Mouse (Mus musculus) neutrophil, adult 5-6 weeks (primary cell): ENCODE measurements around the gene Psme2b. TPM values are rescaled to one million over a fixed set of nuclear protein-coding genes. Genes with fewer than 3 reads are reported as not detected.

Source experiments
- ATAC-seq: fragments of 151-379, 151-347 bp; 2 replicates; pipeline ENCODE4 v1.8.0; 2017; ENCODE audit warnings: mild to moderate bottlenecking, moderate TSS enrichment; ENCODE audit not compliant: insufficient number of reproducible peaks, poor library complexity, low FRiP score, severe bottlenecking; ENCODE audit errors: extremely low read depth
- total RNA-seq: library from RNA; stranded (forward); fragments of 200-1000 nt; gene quantifications from 2 replicates; pipeline ENCODE4 v1.2.3, GENCODE M21; 2017

The Psme2b gene
- total RNA-seq, 1 experiment from 2014 or later = 80.9 TPM

GRCm38 (mm10) chr11:48908459-48908858, 37.5 kb downstream of the Psme2b start:
- ATAC-seq = no peak

GRCm38 (mm10) chr11:48902021-48902420, 44.0 kb downstream of the Psme2b start, which contains the start of gene Gm5431:
TSS of gene Gm5431 (minus strand) at chr11:48902214.
- peak; percentile 17; the same call in 1 of the 2 replicates for ATAC-seq

DNA sequence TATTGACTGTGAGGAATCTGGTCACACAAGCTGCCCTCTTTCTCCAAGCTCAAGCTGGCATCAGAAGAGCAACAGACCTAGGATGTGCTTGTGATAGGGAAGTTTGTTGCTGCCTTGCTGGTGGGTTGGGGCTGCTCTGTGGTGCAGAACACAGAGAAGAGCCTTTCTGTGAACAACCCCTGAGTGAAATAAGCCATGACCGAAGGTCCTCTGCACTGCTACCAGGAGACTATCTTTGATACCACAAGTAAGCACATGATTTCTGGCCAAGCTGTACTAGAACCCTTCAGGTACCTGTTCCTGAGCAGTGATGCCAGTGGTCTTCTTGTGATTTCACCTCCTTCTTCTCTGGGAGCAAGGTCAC, 44.4 kb downstream of the Psme2b start:
- peak; percentile 43 for ATAC-seq

- ATAC-seq = peak; percentile 87
These were observed 45.1 kb downstream of the Psme2b start for GRCm38 (mm10) chr11:48900654-48901566.

- no peak for ATAC-seq
These were observed 47.1 kb downstream of the Psme2b start for GRCm38 (mm10) chr11:48898812-48899431.

Other genes starting within 250 kb of the Psme2b start
- gene Rack1, start 145.9 kb downstream of the Psme2b start, total RNA-seq = 756 and 779 TPM in 2 replicates
- 90.7 and 108 TPM in 2 replicates for gene Trim41, start 128.8 kb downstream of the Psme2b start, total RNA-seq
- gene Trim7, start 120.0 kb downstream of the Psme2b start, total RNA-seq = 167 and 205 TPM in 2 replicates
- gene Gm12184, start 119.5 kb downstream of the Psme2b start, total RNA-seq = 4.2 and 8.0 TPM in 2 replicates
- gene Irgm1, start 74.5 kb downstream of the Psme2b start, total RNA-seq = 78.9 and 82.9 TPM in 2 replicates
- gene Gm5431, start 44.0 kb downstream of the Psme2b start, total RNA-seq = 3.7 and 4.3 TPM in 2 replicates
- 0.74 and 0.81 TPM in 2 replicates for gene Olfr56, start 32.7 kb upstream of the Psme2b start, total RNA-seq
- 94.0 and 96.4 TPM in 2 replicates for gene 9930111J21Rik1, start 33.2 kb upstream of the Psme2b start, total RNA-seq
- gene Gm12185, start 46.0 kb upstream of the Psme2b start, total RNA-seq = 1.5 and 2.3 TPM in 2 replicates
- gene Tgtp1, start 48.0 kb upstream of the Psme2b start, total RNA-seq = 8.7 and 11.8 TPM in 2 replicates
- gene 9930111J21Rik2, start 105.1 kb upstream of the Psme2b start, total RNA-seq = 335 and 370 TPM in 2 replicates
- gene Tgtp2, start 118.0 kb upstream of the Psme2b start, total RNA-seq = 76.6 and 92.3 TPM in 2 replicates
- 36.2 and 38.1 TPM in 2 replicates for gene Ifi47, start 130.4 kb upstream of the Psme2b start, total RNA-seq
- gene Olfr1396, start 168.7 kb upstream of the Psme2b start, total RNA-seq = not detected in 2 replicates
- gene Olfr1395, start 196.1 kb upstream of the Psme2b start, total RNA-seq = not detected in 2 replicates
- not detected in 2 replicates for gene Olfr1394, start 208.2 kb upstream of the Psme2b start, total RNA-seq
- gene Btnl9, start 241.0 kb upstream of the Psme2b start, total RNA-seq = 0.12 and 0.37 TPM in 2 replicates